Mouse (Mus musculus) C3H10T1/2 (cell line): ENCODE results near the gene C1qtnf5. TPM values are rescaled to one million over a fixed set of nuclear protein-coding genes. Genes with fewer than 3 reads are reported as not detected.

Experiments used
- polyA plus RNA-seq, 2 experiments: library from polyadenylated mRNA; unstranded; fragments of >200 nt; fragmentation: generic; extraction: Trizol; gene quantifications; one replicate each; pipeline ENCODE4 v1.2.1; 2012; ENCODE audit warnings: missing spikeins in 2 of 2

C1qtnf5 gene
- 1 to 10 TPM in 1 of 2 experiments, under 1 TPM in 1; 0.16 to 1.5 TPM for polyA plus RNA-seq

DNA sequence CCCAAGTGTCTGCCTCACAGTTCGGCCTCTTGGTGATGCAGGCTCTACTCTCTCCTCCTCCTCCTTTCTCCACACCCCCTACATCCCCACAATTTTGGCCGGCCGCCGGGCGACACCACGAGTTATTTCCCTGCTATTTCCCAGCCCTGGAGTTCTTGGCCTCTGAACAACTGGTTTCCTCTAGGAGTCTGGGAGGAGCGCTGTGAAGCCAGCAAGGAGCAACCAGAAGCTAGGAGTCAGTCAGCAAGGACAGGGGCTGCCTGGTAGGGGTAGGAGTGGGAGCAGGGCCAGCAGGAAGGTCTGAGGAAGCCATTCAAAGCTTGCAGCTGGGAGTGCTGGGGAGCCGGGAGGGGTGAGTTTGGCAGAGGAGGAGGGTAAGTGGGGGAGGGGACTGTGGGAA lies at the start of gene C1qtnf5:
TSS of gene C1qtnf5 (plus strand) at position 136 of the 400 bp plus-strand sequence.

GRCm38 (mm10) chr9:44066785-44067225 lies 40.2 kb upstream of the C1qtnf5 start, which contains the start of gene Usp2:
Gene Usp2 (plus strand): TSS chr9:44067021.

GRCm38 (mm10) chr9:44101490-44101889 lies 5.6 kb upstream of the C1qtnf5 start, which contains the start of gene Mfrp:
Gene Mfrp (plus strand): TSS chr9:44101729.

DNA sequence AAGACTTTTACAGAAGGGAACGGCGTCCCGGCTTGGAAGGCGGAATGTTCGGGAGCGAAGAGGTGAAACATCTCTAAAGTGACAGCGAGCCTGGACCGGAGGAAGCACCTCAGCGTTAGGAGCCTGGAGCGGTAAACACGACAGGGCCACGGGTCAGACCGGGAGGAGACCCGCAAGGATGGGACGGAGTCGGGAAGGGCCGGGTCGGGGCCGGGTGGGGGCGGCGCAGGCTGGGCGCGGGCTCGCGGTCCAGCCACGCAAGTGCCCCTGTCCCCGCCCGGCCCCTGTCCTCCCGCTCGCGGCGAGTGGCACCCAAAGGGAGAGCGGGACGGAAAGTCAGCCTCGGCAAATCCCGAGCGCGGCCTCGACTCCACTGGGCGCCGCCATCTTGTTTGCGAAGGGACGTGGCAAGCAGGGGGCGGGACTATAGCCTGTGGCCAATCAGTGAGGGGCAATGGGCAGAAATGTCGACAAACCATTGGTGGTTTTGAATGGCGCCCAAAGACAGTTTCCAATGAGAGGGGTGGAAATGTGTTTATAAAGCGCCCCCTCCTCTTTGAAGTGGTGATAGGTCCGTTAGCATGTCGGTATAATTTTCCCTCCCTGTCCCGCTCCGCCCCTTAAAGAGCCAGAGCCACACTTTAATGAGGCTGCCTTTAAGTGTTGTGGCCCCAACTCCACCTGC lies 6.2 kb downstream of the C1qtnf5 start, which contains the start of the genes Gm49380 and Rnf26:
TSS of gene Gm49380 (minus strand) at position 396 of the 685 bp plus-strand sequence.
TSS of gene Rnf26 (minus strand) at position 413 of the 685 bp plus-strand sequence.

GRCm38 (mm10) chr9:44134101-44134850 lies 27.2 kb downstream of the C1qtnf5 start, which contains the start of gene Mcam:
Gene Mcam (plus strand): TSS chr9:44134469.

Other genes starting within 250 kb of the C1qtnf5 start
- gene Thy1, start 63.9 kb upstream of the C1qtnf5 start, polyA plus RNA-seq: under 1 TPM; 0.16 to 0.78 TPM
- 1 to 10 TPM in 1 of 2 experiments, under 1 TPM in 1; 0.51 to 3.4 TPM for gene Usp2, start 40.2 kb upstream of the C1qtnf5 start, polyA plus RNA-seq
- gene Mfrp, start 5.5 kb upstream of the C1qtnf5 start, polyA plus RNA-seq: under 1 TPM in 1 of 2 experiments, not detected in 1; 0.06 TPM
- under 1 TPM in 1 of 2 experiments, not detected in 1; 0.27 TPM for gene Gm49380, start 6.3 kb downstream of the C1qtnf5 start, polyA plus RNA-seq
- 10 to 100 TPM; 43.1 to 68.6 TPM for gene Rnf26, start 6.3 kb downstream of the C1qtnf5 start, polyA plus RNA-seq
- gene Mcam, start 27.2 kb downstream of the C1qtnf5 start, polyA plus RNA-seq: under 1 TPM; 0.19 to 0.68 TPM
- 1 to 10 TPM in 1 of 2 experiments, under 1 TPM in 1; 0.90 to 3.3 TPM for gene Cbl, start 126.8 kb downstream of the C1qtnf5 start, polyA plus RNA-seq
- not detected for gene Ccdc153, start 133.4 kb downstream of the C1qtnf5 start, polyA plus RNA-seq
- under 1 TPM in 1 of 2 experiments, not detected in 1; 0.04 TPM for gene Pdzd3, start 144.2 kb downstream of the C1qtnf5 start, polyA plus RNA-seq
- gene Nlrx1, start 161.4 kb downstream of the C1qtnf5 start, polyA plus RNA-seq: 1 to 10 TPM in 1 of 2 experiments, under 1 TPM in 1; 0.41 to 2.5 TPM
- gene Abcg4, start 181.4 kb downstream of the C1qtnf5 start, polyA plus RNA-seq: under 1 TPM; 0.09 to 0.91 TPM
- 1 to 10 TPM; 2.5 to 5.2 TPM for gene Hinfp, start 198.4 kb downstream of the C1qtnf5 start, polyA plus RNA-seq
- gene C2cd2l, start 213.0 kb downstream of the C1qtnf5 start, polyA plus RNA-seq: 1 to 10 TPM; 3.7 to 4.6 TPM
- gene Dpagt1, start 218.8 kb downstream of the C1qtnf5 start, polyA plus RNA-seq: 10 to 100 TPM; 24.6 to 26.4 TPM
- gene H2afx, start 227.4 kb downstream of the C1qtnf5 start, polyA plus RNA-seq: 100 to 1,000 TPM; 334 to 376 TPM
- 10 to 100 TPM; 33.8 to 49.1 TPM for gene Hmbs, start 237.0 kb downstream of the C1qtnf5 start, polyA plus RNA-seq